ENCODE assay signal across 9 mouse cellular contexts in the genomic region with DNA sequence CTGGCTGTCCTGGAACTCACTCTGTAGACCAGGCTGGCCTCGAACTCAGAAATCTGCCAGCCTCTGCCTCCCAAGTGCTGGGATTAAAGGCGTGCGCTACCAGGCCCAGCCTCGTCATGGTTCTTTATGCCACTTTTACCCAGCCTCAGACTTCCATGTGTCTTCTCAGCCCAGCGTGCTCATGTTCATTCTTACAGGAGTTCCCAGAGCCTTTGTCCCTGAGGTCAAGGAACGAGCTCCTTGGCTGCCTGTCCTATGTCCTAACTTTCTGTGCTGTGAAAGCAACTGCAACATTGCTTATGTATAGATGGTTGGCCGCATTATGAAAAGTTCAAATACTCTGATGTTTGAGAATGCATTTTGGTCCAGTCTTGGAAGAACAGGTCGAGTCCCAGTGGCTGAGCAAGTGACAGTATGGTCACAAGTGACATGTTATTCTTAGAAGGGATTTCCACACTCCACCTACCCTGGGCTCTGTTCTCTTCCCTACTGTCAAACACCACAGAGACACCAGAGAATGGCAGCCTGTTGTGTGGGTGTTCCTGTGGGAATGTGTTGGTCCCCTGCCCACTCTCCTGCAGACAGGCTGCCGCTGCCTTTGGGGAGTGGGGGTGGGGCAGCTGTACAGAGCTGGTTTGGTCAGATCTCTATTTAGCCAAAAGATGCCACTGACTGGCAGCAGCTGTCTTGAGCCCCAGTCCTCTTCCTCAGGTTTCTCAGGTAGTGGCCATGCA.
DNase-seq lines count a peak whose midpoint lies in the region; ATAC-seq and TF ChIP-seq lines count a peak whose summit lies in the region.
"Had no signal": no experiment of that assay in that cellular context is flagged by ENCODE, and none has a peak within 500 bp of the region (broad histone marks: within the 10 kb centered on the region; RNA-seq: fewer than 3 reads in every experiment).

No protein-coding gene starts in this region.

- peak; percentile 53 for DNase-seq in adrenal gland, postnatal 10 days
- no peak for DNase-seq in adrenal gland, adult 18-20 months (ENCODE audit: low spot score in 2 of 2)
- no peak for DNase-seq in lung, postnatal 0 days (ENCODE audit: low spot score)
- DNase-seq in heart, postnatal 10 days, result peak; percentile 68 to 69
- DNase-seq in limb, embryonic 10.5 days (ENCODE audit: low spot score), result no peak
- no peak for DNase-seq in gastrocnemius, postnatal 36 days
- DNase-seq in kidney, adult 9 months, result no peak
- DNase-seq: liver, postnatal 0 days had no signal

- ATAC-seq in lung, embryonic 15.5 days (ENCODE audit: borderline replicate concordance, extremely low read depth, low FRiP score, low TSS enrichment), result no peak
- ATAC-seq in lung, postnatal 0 days, result no peak
- ATAC-seq: liver, postnatal 0 days had no signal

- no peaks in the 10 kb centered on the region for H3K9me3 ChIP-seq in lung, embryonic 15.5 days
- H3K9me3 ChIP-seq in lung, postnatal 0 days (ENCODE audit: low read length), result no peaks in the 10 kb centered on the region
- no peaks in the 10 kb centered on the region for H3K9me3 ChIP-seq in limb, embryonic 10.5 days (replicated peaks)

- 71% methylated on average over 9 of the region's 9 CpGs for WGBS in lung, embryonic 15.5 days
- 65% methylated on average over 9 of the region's 9 CpGs for WGBS in lung, postnatal 0 days
- WGBS in limb, embryonic 10.5 days, result 86% methylated on average over 9 of the region's 9 CpGs

- H3K4me2 ChIP-seq in lung, embryonic 15.5 days, result no peak overlapping the region
- H3K4me2 ChIP-seq in lung, postnatal 0 days (replicated peaks; ENCODE audit: low read depth, low read length), result no peak overlapping the region

- no peak overlapping the region for H3K4me3 ChIP-seq in lung, embryonic 15.5 days
- H3K4me3 ChIP-seq in lung, postnatal 0 days (ENCODE audit: low read depth, low read length), result no peak overlapping the region
- no peak overlapping the region for H3K4me3 ChIP-seq in limb, embryonic 10.5 days

- no peaks in the 10 kb centered on the region for H3K27me3 ChIP-seq in lung, embryonic 15.5 days
- no peaks in the 10 kb centered on the region for H3K27me3 ChIP-seq in lung, postnatal 0 days (replicated peaks; ENCODE audit: insufficient read depth, low read length)
- no peaks in the 10 kb centered on the region for H3K27me3 ChIP-seq in limb, embryonic 10.5 days (ENCODE audit: low read depth, poor library complexity, severe bottlenecking)

- intact Hi-C loops in heart, postnatal 10 days (cut with DNase I), result loop anchor here (5.0 kb wide), 1 partner anchor 70 kb away; no protein-coding TSS in a partner anchor
- intact Hi-C loops in gastrocnemius, postnatal 36 days (cut with DNase I), result no loop called here

- H3K4me1 ChIP-seq in lung, embryonic 15.5 days, result peaks cover 13% of the 10 kb centered on the region
- H3K4me1 ChIP-seq in lung, postnatal 0 days (ENCODE audit: insufficient read depth, low read depth, low read length), result peaks cover 10% of the 10 kb centered on the region; the same call in 1 of the 2 replicates
- H3K4me1 ChIP-seq in limb, embryonic 10.5 days, result peaks cover 19% of the 10 kb centered on the region; the same call in 1 of the 2 replicates

- no peak for TF ChIP-seq EP300 in lung, postnatal 0 days (IDR thresholded peaks at IDR 0.05)

- H3K9ac ChIP-seq in lung, embryonic 15.5 days, result no peak overlapping the region
- no peak overlapping the region for H3K9ac ChIP-seq in lung, postnatal 0 days (replicated peaks; ENCODE audit: low read depth)
- H3K9ac ChIP-seq: liver, postnatal 0 days had no signal

- TF ChIP-seq CTCF in lung, postnatal 0 days (IDR thresholded peaks at IDR 0.05), result no peak

- H3K36me3 ChIP-seq in lung, embryonic 15.5 days, result no peaks in the 10 kb centered on the region
- H3K36me3 ChIP-seq in lung, postnatal 0 days (ENCODE audit: insufficient read depth, low read length), result no peaks in the 10 kb centered on the region
- no peaks in the 10 kb centered on the region for H3K36me3 ChIP-seq in limb, embryonic 10.5 days

- H3K27ac ChIP-seq in lung, embryonic 15.5 days, result peak overlapping the region; percentile 29; the same call in 1 of the 2 replicates
- H3K27ac ChIP-seq in lung, postnatal 0 days (ENCODE audit: low read length), result no peak overlapping the region
- 0 out of 2 replicates have a peak overlapping the region, but pooled peaks have one; percentile 36 for H3K27ac ChIP-seq in limb, embryonic 10.5 days

Comparison
In these comparisons a context has a peak if more than half of its experiments do, and no peak if none do; other contexts are left out.
1. DNase-seq: peak in adrenal gland, postnatal 10 days (single experiment) and heart, postnatal 10 days (2 of 2); none in adrenal gland, adult 18-20 months (0 of 2), lung, postnatal 0 days (single experiment), limb, embryonic 10.5 days (single experiment), gastrocnemius, postnatal 36 days (0 of 2) and kidney, adult 9 months (single experiment).